In genomic region chr2:11266294-11266693, GRCm38 (mm10) we compare ENCODE assay signal across 10 mouse cellular contexts.
DNase-seq lines count a peak whose midpoint lies in the region; ATAC-seq and TF ChIP-seq lines count a peak whose summit lies in the region.
"Had no signal": no experiment of that assay in that cellular context is flagged by ENCODE, and none has a peak within 500 bp of the region (broad histone marks: within the 10 kb centered on the region; RNA-seq: fewer than 3 reads in every experiment).

No protein-coding gene starts in this region.

- DNase-seq in hindbrain, embryonic 11.5 days (ENCODE audit: low spot score), result peak; percentile 14
- DNase-seq in CD8-positive naive resting alpha-beta T cell, adult 2 months (ENCODE audit: low read depth in 2 of 2, low spot score in 2 of 2), result peak; percentile 87 to 92
- peak; percentile 29 for DNase-seq in spleen, adult 12 weeks (ENCODE audit: low spot score)
- no peak for DNase-seq in frontal cortex, postnatal 36 days (ENCODE audit: low spot score in 2 of 2)
- no peak for DNase-seq in adrenal gland, postnatal 25 days
- DNase-seq in adrenal gland, postnatal 4 days (ENCODE audit: low spot score in 2 of 2), result no peak
- DNase-seq: adrenal gland, adult 8-10 months had no signal

- TF ChIP-seq CTCF in cortical plate, adult 2 months (IDR thresholded peaks at IDR 0.05; ENCODE audit: extremely low read depth, insufficient read depth, low read length), result 0 out of 2 replicates have a peak, but pooled peaks have one; percentile 7

- no peaks in the 10 kb centered on the region for H3K9me3 ChIP-seq in hindbrain, embryonic 11.5 days (ENCODE audit: control insufficient read depth, low read length)
- no peaks in the 10 kb centered on the region for H3K9me3 ChIP-seq in hindbrain, embryonic 16.5 days (ENCODE audit: control insufficient read depth, low read length)
- H3K9me3 ChIP-seq: megakaryocyte, embryonic 14.5 days had no signal

- H3K4me2 ChIP-seq in hindbrain, embryonic 11.5 days (replicated peaks; ENCODE audit: low read depth, low read length), result no peak overlapping the region
- no peak overlapping the region for H3K4me2 ChIP-seq in hindbrain, embryonic 16.5 days (ENCODE audit: low read length)

- H3K27ac ChIP-seq in hindbrain, embryonic 11.5 days (ENCODE audit: low read depth, low read length), result no peak overlapping the region
- H3K27ac ChIP-seq in hindbrain, embryonic 16.5 days (ENCODE audit: low read depth, low read length), result no peak overlapping the region
- no peak overlapping the region for H3K27ac ChIP-seq in cortical plate, adult 2 months (ENCODE audit: insufficient read depth, low read length)

- no peak for TF ChIP-seq POLR2A in cortical plate, adult 2 months (IDR thresholded peaks at IDR 0.05; ENCODE audit: extremely low read depth, insufficient read depth, low read length)

- no peak overlapping the region for H3K9ac ChIP-seq in hindbrain, embryonic 11.5 days (ENCODE audit: low read depth, low read length)
- H3K9ac ChIP-seq in hindbrain, embryonic 16.5 days (ENCODE audit: low read depth, low read length), result no peak overlapping the region

- no peaks in the 10 kb centered on the region for H3K36me3 ChIP-seq in hindbrain, embryonic 11.5 days (ENCODE audit: control insufficient read depth, insufficient read depth, low read length)
- no peaks in the 10 kb centered on the region for H3K36me3 ChIP-seq in hindbrain, embryonic 16.5 days (ENCODE audit: control insufficient read depth, insufficient read depth, low read length)

- ATAC-seq in hindbrain, embryonic 11.5 days (ENCODE audit: low FRiP score), result no peak
- no peak for ATAC-seq in hindbrain, embryonic 16.5 days

- no peaks in the 10 kb centered on the region for H3K4me1 ChIP-seq in hindbrain, embryonic 11.5 days (replicated peaks; ENCODE audit: control insufficient read depth, insufficient read depth, low read length)
- H3K4me1 ChIP-seq in hindbrain, embryonic 16.5 days (ENCODE audit: control insufficient read depth, insufficient read depth, low read depth, low read length), result no peaks in the 10 kb centered on the region; the same call in 1 of the 2 replicates
- no peaks in the 10 kb centered on the region for H3K4me1 ChIP-seq in cortical plate, adult 2 months (ENCODE audit: control insufficient read depth, insufficient read depth, low read length)

- no peak overlapping the region for H3K4me3 ChIP-seq in hindbrain, embryonic 11.5 days (ENCODE audit: low read depth, low read length)
- H3K4me3 ChIP-seq in hindbrain, embryonic 16.5 days (ENCODE audit: low read length), result no peak overlapping the region
- no peak overlapping the region for H3K4me3 ChIP-seq in cortical plate, adult 2 months (ENCODE audit: insufficient read depth, low read length)
- H3K4me3 ChIP-seq: megakaryocyte, embryonic 14.5 days had no signal

- H3K27me3 ChIP-seq in hindbrain, embryonic 11.5 days (ENCODE audit: control insufficient read depth, insufficient read depth, low read length), result no peaks in the 10 kb centered on the region
- no peaks in the 10 kb centered on the region for H3K27me3 ChIP-seq in hindbrain, embryonic 16.5 days (replicated peaks; ENCODE audit: control insufficient read depth, insufficient read depth, low read length)
- H3K27me3 ChIP-seq: megakaryocyte, embryonic 14.5 days had no signal

- 59% methylated on average over 5 of the region's 5 CpGs for WGBS in hindbrain, embryonic 11.5 days
- 67% methylated on average over 5 of the region's 5 CpGs for WGBS in hindbrain, embryonic 16.5 days

Comparison
In these comparisons a context has a peak if more than half of its experiments do, and no peak if none do; other contexts are left out.
1. DNase-seq: peak in hindbrain, embryonic 11.5 days (single experiment), CD8-positive naive resting alpha-beta T cell, adult 2 months (2 of 2) and spleen, adult 12 weeks (single experiment); none in frontal cortex, postnatal 36 days (0 of 2), adrenal gland, postnatal 25 days (single experiment) and adrenal gland, postnatal 4 days (0 of 2).